Mouse (Mus musculus): ENCODE data around the gene Dusp11.
"Not testable (repeated sequence)": the region's sequence is repeated elsewhere in the genome, so short reads cannot be mapped to it uniquely, and the experiment has no call there.

Dusp11 gene

DNA sequence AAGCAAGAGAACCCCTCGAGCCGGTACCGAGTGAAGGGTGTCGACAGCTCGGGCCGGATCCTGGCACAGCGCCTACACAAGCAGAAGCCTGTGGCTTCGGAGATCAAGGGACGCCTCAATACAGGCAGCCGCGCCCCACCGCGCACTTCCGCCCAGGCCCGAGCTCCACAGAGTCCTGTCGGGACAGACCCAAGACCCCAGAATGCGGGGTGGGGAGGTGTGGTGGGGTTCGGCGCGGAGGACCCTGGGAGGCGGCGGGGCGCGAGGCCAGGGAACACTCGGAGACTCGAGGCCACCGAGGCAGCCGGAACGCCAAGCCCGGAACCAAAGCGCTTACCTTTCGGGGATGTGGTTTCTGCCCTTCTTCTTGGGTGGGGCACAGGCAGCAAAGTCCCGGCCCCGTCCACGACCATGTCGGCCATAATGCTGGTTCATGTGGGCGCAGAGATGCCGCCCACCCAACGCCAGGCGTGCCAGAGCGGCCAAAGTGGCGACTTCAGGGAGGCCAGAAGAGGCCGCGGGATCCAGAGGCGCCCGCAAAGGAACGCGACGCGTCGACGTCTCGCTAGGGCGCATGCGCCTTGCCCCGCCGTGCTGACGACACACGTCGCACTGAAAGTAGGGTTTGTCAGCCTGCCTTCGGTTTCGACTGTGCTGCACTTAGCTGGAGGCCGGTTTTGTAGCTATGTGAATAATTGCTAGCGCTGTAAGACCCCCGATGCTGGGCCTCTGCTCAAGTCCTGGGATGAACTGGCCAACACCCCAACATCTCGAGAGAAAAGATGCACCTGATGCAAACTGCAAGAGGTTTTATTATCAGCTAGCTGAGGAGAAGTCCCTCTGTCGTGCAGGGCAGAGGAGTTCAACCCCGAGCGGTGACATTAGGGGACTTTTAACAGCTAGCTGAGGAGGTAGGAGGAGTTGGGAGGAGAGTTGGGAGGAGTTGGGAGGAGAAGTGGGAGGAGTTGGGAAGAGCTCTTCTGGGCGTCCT lies at the start of gene Dusp11:
Dusp11 (minus strand) TSS at position 567 of the 991 bp plus-strand sequence.
- DNase-seq, result peak; percentile 93

DNA sequence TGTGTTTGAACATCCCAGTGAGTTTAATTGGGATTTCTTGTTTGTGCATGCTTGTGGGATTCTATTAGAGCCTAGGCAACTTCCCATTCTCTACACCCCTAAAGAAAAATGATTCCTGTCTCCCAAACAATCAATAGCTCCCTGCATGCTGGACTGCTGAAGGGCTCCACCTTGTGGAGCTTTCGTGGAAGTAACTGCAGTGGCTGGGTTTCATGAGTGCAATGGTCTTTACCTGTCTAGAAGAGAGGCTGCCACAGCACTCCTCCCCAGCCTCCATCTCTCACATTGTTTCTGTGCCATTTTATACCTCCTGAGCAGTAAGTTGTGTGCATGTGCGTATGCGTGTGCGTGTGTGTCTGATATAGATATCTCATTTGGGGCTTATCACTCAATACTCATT lies 48.5 kb upstream of the Dusp11 start:
- peak; percentile 63 for DNase-seq

DNA sequence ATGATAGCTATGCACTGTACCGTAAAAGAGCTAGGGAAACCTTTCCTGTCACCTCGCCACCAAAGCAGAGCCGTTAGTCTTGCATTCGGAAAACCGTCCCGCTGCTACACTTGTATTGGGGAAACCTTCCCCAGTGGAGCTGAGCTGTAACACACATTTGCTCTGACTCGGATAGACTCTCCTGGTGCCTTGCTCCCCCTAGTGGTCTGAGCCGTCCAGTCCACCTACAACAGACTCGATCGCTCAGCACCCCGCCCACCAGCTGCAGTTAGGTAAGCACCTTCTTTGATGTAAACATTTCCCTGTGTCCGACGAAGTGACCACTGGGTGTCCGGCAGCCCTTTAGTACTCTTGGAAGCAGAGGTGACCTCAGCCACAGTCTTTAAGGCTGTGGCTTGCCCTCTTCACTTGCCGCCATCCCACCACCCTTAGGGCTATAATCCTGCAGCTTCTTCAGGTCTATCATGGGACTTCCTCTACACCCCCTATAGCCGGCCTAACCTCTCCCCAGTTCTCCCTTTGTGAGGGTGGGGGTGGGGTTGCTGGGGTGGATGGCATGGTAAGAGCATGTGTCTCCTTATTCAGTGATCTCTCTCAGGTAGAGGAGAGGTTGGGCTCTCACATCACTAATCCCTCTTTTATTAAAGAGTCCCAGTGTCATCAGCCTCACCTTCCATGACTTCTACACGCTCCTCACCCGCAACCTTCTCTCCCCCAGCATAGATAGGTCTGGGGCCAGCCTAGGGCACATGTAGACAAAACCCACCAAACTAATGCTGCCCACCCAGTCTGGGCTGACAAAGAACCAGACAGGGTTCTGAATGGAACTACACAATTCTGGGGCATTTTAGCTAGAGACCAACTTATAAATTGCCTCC lies 43.0 kb upstream of the Dusp11 start:
- DNase-seq, result peak; percentile 71

DNA sequence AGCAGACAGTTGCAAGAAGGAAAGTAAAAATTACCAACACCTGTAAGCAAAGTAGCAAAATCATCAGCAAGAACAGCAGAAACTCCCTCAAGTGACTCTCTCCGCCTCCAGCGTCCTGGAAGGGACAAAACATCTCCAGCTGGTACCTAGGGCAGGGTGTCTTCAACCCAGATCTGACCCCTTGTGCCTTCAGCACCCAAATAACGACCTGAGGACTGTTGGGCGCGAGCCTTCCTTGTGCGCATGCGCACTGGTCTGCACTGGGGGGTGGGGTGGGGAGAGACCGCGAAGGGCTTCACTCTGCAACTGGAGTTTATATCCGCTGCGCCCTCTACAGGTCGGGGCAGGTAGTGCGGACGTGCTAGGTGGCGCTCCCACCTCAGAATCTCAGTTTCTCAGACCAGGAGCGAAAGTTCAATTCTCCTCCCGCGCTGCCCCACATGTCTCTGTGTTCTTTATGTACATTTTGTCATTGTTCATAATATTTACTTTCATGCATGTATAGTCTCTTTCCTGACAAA lies 42.0 kb upstream of the Dusp11 start:
- DNase-seq, result no peak

DNA sequence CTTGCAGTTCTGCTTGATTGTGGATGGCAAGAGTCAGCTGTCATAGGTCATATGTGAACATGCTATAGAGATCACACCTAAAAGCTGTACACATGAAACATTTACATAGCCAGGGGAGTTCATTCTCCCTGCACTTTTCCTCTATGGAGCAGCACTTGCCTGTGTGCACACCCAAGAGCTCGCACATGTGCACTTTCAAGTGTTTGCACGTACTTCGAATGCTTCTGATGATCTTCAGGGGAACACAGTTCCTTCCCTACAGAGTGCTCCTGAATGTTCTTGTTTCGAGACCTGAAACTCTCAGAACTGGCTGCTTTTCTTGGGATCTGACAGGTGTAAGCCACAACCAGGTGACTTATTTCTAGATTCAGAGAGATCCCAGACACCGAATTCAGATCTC lies 29.3 kb upstream of the Dusp11 start:
- DNase-seq, result not testable (repeated sequence)

GRCm38 (mm10) chr6:85989570-85989969 lies 28.1 kb upstream of the Dusp11 start:
- not testable (repeated sequence) for DNase-seq

DNA sequence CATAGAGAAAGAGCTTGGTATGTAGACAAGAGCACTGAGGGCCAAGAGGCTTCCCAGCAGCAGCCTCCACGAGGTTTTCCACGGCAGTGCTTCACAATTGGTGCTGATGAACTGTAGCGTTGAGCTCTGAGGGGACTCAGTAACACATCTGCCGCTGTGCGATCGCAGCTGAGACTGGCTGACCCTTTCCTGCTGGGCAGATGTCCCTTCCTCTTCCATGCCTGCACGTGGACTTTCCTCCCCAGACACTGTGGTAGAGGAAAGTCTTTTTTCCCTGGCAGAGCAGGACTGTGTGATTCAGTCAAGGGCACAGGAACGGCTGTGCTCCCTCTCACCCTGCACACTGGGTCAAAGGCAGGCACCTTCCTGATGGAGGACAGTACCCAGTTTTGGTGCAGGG lies 22.9 kb upstream of the Dusp11 start:
- DNase-seq, result no peak

GRCm38 (mm10) chr6:85978736-85979135 lies 17.3 kb upstream of the Dusp11 start:
- not testable (repeated sequence) for DNase-seq

- no peak for DNase-seq
These were observed 14.8 kb upstream of the Dusp11 start for GRCm38 (mm10) chr6:85976242-85976641.

GRCm38 (mm10) chr6:85975761-85976160 lies 14.3 kb upstream of the Dusp11 start:
- no peak for DNase-seq

DNA sequence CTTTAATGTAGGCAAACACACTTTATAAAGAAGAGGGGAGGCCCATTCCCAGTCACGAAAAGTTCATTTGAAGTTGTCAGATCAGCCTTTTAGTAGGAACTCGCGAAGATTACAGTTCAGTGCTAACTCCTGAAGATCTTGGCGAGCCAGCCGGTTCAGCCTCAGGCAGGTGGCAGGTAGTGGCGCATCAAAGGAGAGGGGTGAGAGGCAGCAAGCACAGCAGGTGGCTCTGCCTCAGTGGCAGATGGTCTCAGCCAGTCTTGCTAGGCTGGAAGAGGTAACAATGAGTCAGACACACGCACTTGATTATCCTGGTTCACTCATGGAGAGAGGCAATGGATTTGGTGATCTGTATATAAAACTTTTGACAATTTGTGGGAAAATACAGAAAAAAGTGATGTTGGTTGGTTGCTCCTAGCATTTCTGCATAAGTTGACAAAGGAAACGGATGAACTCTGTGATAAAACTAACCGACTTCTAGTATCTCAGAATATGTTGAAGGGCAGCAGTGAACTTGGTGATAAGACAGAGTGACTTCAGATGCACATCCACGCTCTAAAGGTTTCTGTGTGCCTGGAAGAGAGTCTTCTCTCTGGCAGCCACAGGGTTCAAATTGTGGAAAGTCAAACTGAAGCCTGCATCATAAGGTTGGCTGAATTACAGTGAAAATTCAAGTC lies 13.6 kb upstream of the Dusp11 start:
- DNase-seq, result no peak

DNA sequence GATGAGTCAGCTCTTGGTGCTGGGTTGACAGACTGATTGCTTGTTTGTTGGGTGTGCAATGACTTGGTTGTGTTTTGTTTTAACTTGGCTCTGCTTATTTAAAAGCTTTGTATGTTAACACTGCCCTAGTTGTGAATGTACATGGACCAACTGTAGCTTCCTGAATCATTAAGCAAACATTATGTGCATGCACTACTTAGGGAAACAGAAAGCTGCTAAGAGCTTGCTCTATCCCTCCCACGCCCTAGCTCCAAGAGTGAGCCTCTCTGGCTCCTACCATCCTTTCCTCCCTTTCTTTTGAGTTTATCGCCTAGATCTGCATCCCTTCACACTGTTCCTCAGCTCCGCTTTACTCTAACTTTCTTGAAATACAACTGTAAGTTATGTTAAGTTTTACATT lies 11.9 kb upstream of the Dusp11 start:
- peak; percentile 41 for DNase-seq

GRCm38 (mm10) chr6:85972699-85973098 lies 11.2 kb upstream of the Dusp11 start:
- no peak for DNase-seq

DNA sequence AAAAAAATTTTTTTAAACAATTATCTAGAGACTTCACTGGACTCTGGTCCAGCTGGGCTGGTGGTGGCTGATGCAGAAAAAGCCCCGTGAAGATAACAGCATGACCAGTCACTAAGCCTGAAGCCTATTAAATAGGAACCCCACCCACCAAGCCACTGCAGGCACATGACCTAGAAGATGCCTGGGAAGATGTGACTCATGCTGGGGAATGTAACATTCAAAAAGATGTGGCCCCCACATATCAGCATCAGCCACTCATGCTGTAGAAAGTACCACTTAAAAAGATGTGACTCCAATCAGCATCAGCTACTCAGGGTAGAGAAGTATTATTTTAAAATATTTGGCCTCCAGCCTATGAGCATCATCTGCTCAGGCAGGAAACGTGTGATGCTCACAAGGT lies 8.4 kb upstream of the Dusp11 start:
- peak; percentile 16 for DNase-seq

GRCm38 (mm10) chr6:85966686-85967085 lies 5.2 kb upstream of the Dusp11 start:
- DNase-seq, result no peak

DNA sequence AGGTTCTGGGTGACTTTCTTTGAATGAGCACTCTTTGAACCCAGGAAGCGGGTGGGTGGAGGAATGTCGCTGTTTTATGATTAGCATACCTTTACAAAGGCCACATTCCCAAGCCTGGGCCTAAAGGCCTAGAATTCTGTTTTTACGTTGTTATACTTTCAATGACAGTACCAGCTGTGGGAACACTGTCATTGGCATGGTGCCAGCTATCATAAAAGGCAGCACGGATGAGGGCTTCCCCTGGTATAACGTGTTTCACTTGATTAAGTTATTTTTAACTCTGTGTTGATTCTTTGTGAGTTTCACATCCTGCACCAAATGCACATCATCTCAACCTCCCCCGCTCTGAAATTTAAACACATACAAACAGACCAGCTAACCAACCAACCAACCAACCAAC lies 4.6 kb upstream of the Dusp11 start:
- DNase-seq, result not testable (repeated sequence)

DNA sequence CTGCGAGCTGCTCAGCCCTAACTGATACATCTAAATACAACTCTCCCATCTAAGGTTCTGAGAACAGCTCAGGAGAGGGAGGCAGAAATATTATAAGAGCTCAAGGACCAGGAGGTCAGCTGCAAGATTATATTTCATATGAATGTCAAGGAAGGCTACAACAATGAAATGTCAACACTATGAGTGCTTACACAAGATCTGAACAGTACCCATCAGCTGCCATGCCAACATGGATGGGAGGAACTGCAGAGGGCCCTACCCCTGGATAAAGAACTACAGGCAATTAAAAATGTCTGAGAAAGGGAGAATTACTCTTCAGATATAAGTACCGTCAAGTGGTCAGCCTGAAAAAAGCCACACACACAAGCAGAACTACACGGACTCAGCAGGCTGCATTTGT lies 3.9 kb downstream of the Dusp11 start:
- DNase-seq, result no peak

- DNase-seq, result no peak
These were observed 12.9 kb downstream of the Dusp11 start for GRCm38 (mm10) chr6:85948549-85948948.

GRCm38 (mm10) chr6:85942469-85942868 lies 19.0 kb downstream of the Dusp11 start:
- DNase-seq, result no peak

- no peak for DNase-seq
These were observed 22.8 kb downstream of the Dusp11 start for GRCm38 (mm10) chr6:85938701-85939100.

- DNase-seq, result peak; percentile 83
These were observed 24.7 kb downstream of the Dusp11 start for GRCm38 (mm10) chr6:85936508-85937465.
